Mouse (Mus musculus): ENCODE measurements around the gene Aurkb.

Aurkb gene

GRCm38 (mm10) chr11:69098039-69098761 is 52.8 kb downstream of the Aurkb start:
- DNase-seq (ENCODE audit: low read depth, low spot score) = no peak

- DNase-seq (ENCODE audit: low read depth, low spot score) = peak; percentile 96
Observed at GRCm38 (mm10) chr11:69098762-69099091, 53.3 kb downstream of the Aurkb start.

- peak; percentile 80 for DNase-seq (ENCODE audit: low read depth, low spot score)
Observed at GRCm38 (mm10) chr11:69099177-69099914, 53.9 kb downstream of the Aurkb start.

- peak; percentile 93 for DNase-seq (ENCODE audit: low read depth, low spot score)
Observed at GRCm38 (mm10) chr11:69099915-69100345, 54.5 kb downstream of the Aurkb start.

GRCm38 (mm10) chr11:69100639-69101360 is 55.4 kb downstream of the Aurkb start:
- DNase-seq (ENCODE audit: low read depth, low spot score) = no peak
